Mouse (Mus musculus): ENCODE measurements around the gene Cdh24.
"Not testable (repeated sequence)": the region's sequence is repeated elsewhere in the genome, so short reads cannot be mapped to it uniquely, and the experiment has no call there.

The Cdh24 gene

GRCm38 (mm10) chr14:54642224-54642944 lies 1.2 kb upstream of the Cdh24 start:
- no peak for DNase-seq (ENCODE audit: low spot score)

- DNase-seq (ENCODE audit: low spot score), result no peak
Observed at GRCm38 (mm10) chr14:54640946-54641304, 239 bp downstream of the Cdh24 start, which contains the start of gene Gm17606. TSS of gene Gm17606 (plus strand) at chr14:54640952.

GRCm38 (mm10) chr14:54640121-54640520 lies 1.0 kb downstream of the Cdh24 start:
- no peak for DNase-seq (ENCODE audit: low spot score)

GRCm38 (mm10) chr14:54638210-54638609 lies 3.0 kb downstream of the Cdh24 start:
- DNase-seq (ENCODE audit: low spot score), result no peak

GRCm38 (mm10) chr14:54636954-54637353 lies 4.2 kb downstream of the Cdh24 start:
- peak; percentile 59 for DNase-seq (ENCODE audit: low spot score)

GRCm38 (mm10) chr14:54634182-54634581 lies 7.0 kb downstream of the Cdh24 start:
- DNase-seq (ENCODE audit: low spot score), result no peak

GRCm38 (mm10) chr14:54632252-54632651 lies 8.9 kb downstream of the Cdh24 start:
- no peak for DNase-seq (ENCODE audit: low spot score)

GRCm38 (mm10) chr14:54631240-54631599 lies 9.9 kb downstream of the Cdh24 start:
- DNase-seq (ENCODE audit: low spot score), result no peak

- no peak for DNase-seq (ENCODE audit: low spot score)
Observed at GRCm38 (mm10) chr14:54630583-54631239, 10.5 kb downstream of the Cdh24 start.

GRCm38 (mm10) chr14:54629797-54630196 lies 11.4 kb downstream of the Cdh24 start:
- DNase-seq (ENCODE audit: low spot score), result no peak

- DNase-seq (ENCODE audit: low spot score), result no peak
Observed at GRCm38 (mm10) chr14:54628103-54628502, 13.1 kb downstream of the Cdh24 start.

- DNase-seq (ENCODE audit: low spot score), result no peak
Observed at GRCm38 (mm10) chr14:54624976-54625375, 16.2 kb downstream of the Cdh24 start.

- DNase-seq (ENCODE audit: low spot score), result no peak
Observed at GRCm38 (mm10) chr14:54623334-54623733, 17.8 kb downstream of the Cdh24 start.

- no peak for DNase-seq (ENCODE audit: low spot score)
Observed at GRCm38 (mm10) chr14:54621133-54621532, 20.0 kb downstream of the Cdh24 start, which contains the start of gene Psmb11. TSS of gene Psmb11 (plus strand) at chr14:54621433.

- DNase-seq (ENCODE audit: low spot score), result peak; percentile 81
Observed at GRCm38 (mm10) chr14:54617897-54618365, 23.2 kb downstream of the Cdh24 start, which contains the start of gene Psmb5. TSS of gene Psmb5 (minus strand) at chr14:54618022.

- no peak for DNase-seq (ENCODE audit: low spot score)
Observed at GRCm38 (mm10) chr14:54617152-54617896, 23.8 kb downstream of the Cdh24 start.

- DNase-seq (ENCODE audit: low spot score), result no peak
Observed at GRCm38 (mm10) chr14:54616226-54616825, 24.8 kb downstream of the Cdh24 start.

GRCm38 (mm10) chr14:54614130-54614529 lies 27.0 kb downstream of the Cdh24 start:
- DNase-seq (ENCODE audit: low spot score), result not testable (repeated sequence)

GRCm38 (mm10) chr14:54610648-54611047 lies 30.5 kb downstream of the Cdh24 start:
- DNase-seq (ENCODE audit: low spot score), result no peak

- no peak for DNase-seq (ENCODE audit: low spot score)
Observed at GRCm38 (mm10) chr14:54609962-54610361, 31.2 kb downstream of the Cdh24 start.

- no peak for DNase-seq (ENCODE audit: low spot score)
Observed at GRCm38 (mm10) chr14:54609245-54609644, 31.9 kb downstream of the Cdh24 start.

GRCm38 (mm10) chr14:54607226-54607625 lies 33.9 kb downstream of the Cdh24 start:
- no peak for DNase-seq (ENCODE audit: low spot score)
